Mouse (Mus musculus): ENCODE results near the gene Ttc39d. TPM values are rescaled to one million over a fixed set of nuclear protein-coding genes. Genes with fewer than 3 reads are reported as not detected.
A peak's percentile ranks its signal among the peaks of the same experiment; 100 is the strongest.
"Not testable (repeated sequence)": the region's sequence is repeated elsewhere in the genome, so short reads cannot be mapped to it uniquely, and the experiment has no call there.

The Ttc39d gene
- polyA plus RNA-seq, 1 experiment = not detected

DNA sequence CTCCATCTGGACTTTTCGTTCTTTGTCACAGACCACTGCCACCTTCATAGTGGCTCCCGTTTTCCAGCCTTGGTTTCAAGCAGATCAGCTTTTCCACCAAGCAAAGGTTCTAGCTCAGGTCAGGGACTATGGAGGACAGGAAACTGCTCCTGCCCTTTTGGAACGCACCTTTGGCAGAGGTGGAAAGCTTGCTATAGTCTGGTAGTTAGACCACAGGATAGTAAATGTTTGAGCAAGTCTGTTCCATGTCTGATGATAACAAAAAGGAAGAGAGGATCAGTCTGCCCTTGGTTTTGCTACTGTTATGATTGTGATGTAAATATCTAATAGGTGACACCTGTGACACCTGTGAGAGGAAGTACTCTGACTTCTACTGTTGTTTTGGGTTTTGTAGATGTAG lies 31.3 kb upstream of the Ttc39d start:
- Histone ChIP-seq H3K27ac (ENCODE audit: insufficient read depth, low read depth, low read length) (no peak overlapping the region), H3K4me3 (ENCODE audit: insufficient read depth, low read depth, low read length) (no peak overlapping the region), H3K4me1 (ENCODE audit: control insufficient read depth, insufficient read depth, low read length) (peaks cover 6% of the 10 kb centered on the region; the same call in 1 of the 2 replicates)
- WGBS = 94% methylated on average over 3 of the region's 3 CpGs
- TF ChIP-seq POLR2A (IDR thresholded peaks at IDR 0.05; ENCODE audit: insufficient read depth, low read depth, low read length) (no peak), CTCF (IDR thresholded peaks at IDR 0.05; ENCODE audit: insufficient read depth, low read depth, low read length) (no peak)

DNA sequence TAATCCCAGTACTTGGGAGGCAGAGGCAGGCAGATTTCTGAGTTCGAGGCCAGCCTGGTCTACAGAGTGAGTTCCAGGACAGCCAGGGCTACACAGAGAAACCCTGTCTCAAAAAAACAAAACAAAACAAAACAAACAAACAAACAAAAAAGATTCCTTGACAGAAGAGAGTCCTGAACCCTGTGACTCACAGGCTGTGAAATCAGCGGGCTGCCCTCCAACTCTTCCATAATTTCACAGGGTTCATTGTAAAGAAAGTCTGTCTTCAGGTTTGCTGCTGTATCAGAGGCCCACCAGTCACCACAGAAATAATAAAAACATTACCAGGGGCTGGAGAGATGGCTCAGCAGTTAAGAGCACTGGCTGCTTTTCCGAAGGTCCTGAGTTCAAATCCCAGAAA lies 28.4 kb upstream of the Ttc39d start:
- WGBS = 96% methylated on average over 3 of the region's 3 CpGs
- not testable (repeated sequence) for H3K27ac ChIP-seq (ENCODE audit: insufficient read depth, low read depth, low read length); H3K4me1 ChIP-seq (ENCODE audit: control insufficient read depth, insufficient read depth, low read length); H3K4me3 ChIP-seq (ENCODE audit: insufficient read depth, low read depth, low read length)

DNA sequence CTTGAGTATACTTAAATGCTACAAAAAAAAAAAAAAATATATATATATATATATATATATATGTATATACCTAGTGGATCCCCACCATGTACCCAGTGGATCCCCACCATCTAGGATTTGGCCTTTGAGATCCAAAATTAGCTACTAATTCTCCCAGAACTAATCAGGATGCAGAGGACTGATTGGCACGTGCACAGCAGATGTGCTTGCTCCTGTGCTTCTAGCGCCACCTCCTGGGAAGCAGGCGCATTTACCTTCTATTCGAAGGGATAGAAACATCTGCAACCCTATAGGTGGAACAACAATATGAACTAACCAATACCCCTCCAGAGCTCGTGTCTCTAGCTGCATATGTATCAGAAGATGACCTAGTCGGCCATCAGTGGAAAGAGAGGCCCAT lies 27.3 kb upstream of the Ttc39d start:
- peak; percentile 68; the same call in 1 of the 2 replicates for TF ChIP-seq CTCF (IDR thresholded peaks at IDR 0.05; ENCODE audit: insufficient read depth, low read depth, low read length)
- no peak for TF ChIP-seq POLR2A (IDR thresholded peaks at IDR 0.05; ENCODE audit: insufficient read depth, low read depth, low read length)
- Histone ChIP-seq H3K4me1 (ENCODE audit: control insufficient read depth, insufficient read depth, low read length) (peaks cover 2% of the 10 kb centered on the region; the same call in 1 of the 2 replicates), H3K4me3 (ENCODE audit: insufficient read depth, low read depth, low read length) (no peak overlapping the region), H3K27ac (ENCODE audit: insufficient read depth, low read depth, low read length) (no peak overlapping the region)
- under 1% methylated on average over 6 of the region's 6 CpGs for WGBS

DNA sequence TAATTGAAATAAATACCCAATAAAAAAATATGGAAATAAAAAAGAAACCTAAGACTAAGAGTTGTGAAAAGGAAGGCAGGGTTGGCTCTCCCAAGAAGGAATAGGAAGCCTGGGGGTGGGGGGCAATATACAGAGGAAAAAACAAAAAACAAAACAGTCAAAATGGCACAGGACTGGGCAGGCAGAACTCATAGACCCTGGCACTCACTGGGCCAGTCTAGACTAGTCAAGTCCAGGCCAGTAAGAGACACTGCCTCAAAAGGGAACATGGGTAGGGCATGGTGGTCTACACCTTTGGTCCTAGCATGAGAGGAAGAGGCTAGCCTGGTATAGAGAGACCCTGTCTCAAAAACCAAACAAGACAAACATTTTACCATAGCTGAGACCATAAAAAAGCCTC lies 26.8 kb upstream of the Ttc39d start:
- H3K4me3 ChIP-seq (ENCODE audit: insufficient read depth, low read depth, low read length) = no peak overlapping the region
- H3K27ac ChIP-seq (ENCODE audit: insufficient read depth, low read depth, low read length) = no peak overlapping the region
- TF ChIP-seq CTCF (IDR thresholded peaks at IDR 0.05; ENCODE audit: insufficient read depth, low read depth, low read length) (no peak), POLR2A (IDR thresholded peaks at IDR 0.05; ENCODE audit: insufficient read depth, low read depth, low read length) (no peak)
- peaks cover 5% of the 10 kb centered on the region; the same call in 1 of the 2 replicates for H3K4me1 ChIP-seq (ENCODE audit: control insufficient read depth, insufficient read depth, low read length)

DNA sequence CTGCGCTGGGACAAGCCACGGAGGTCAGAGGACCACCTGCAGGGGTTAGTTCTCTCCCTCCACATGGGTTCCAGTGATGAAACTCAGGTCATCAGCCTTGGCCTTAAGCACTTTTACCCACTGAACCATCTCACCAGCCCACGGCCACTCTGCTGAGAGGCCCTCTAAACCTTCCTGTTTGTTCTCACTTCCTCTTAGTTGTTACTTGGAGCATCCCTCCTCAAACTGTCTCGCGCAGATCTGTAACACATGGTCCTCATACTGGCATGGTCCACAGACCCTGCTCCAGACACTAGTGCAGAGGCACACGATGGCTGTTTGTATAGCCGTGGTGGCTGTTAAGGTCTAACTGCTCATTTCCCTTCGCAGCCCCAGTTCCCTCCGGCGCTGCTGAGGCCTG lies 23.6 kb upstream of the Ttc39d start:
- WGBS = 89% methylated on average over 10 of the region's 10 CpGs
- TF ChIP-seq CTCF (IDR thresholded peaks at IDR 0.05; ENCODE audit: insufficient read depth, low read depth, low read length) (no peak), POLR2A (IDR thresholded peaks at IDR 0.05; ENCODE audit: insufficient read depth, low read depth, low read length) (no peak)
- Histone ChIP-seq H3K4me1 (ENCODE audit: control insufficient read depth, insufficient read depth, low read length) (peaks cover 5% of the 10 kb centered on the region; the same call in 1 of the 2 replicates), H3K4me3 (ENCODE audit: insufficient read depth, low read depth, low read length) (no peak overlapping the region), H3K27ac (ENCODE audit: insufficient read depth, low read depth, low read length) (no peak overlapping the region)

DNA sequence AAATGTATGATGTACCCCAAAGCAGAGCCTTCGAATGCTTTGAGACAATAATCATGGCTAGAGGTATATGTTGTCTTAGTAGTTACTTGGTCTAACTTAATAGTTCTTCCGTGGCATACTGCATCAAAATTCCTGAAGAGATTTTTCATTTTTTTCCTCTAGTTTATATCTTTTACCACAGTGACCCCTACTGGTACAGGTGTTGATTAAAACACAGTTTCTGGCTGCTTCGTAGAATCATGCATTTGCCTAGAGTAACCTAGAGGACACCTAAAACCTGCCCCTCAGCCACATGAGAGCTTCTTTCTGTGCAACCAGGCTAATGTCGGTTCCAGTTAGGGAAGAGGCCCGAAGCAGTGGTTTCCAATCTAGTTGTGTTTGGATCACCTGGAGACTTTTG lies 14.2 kb upstream of the Ttc39d start:
- TF ChIP-seq POLR2A (IDR thresholded peaks at IDR 0.05; ENCODE audit: insufficient read depth, low read depth, low read length) (no peak), CTCF (IDR thresholded peaks at IDR 0.05; ENCODE audit: insufficient read depth, low read depth, low read length) (no peak)
- no peak overlapping the region for H3K27ac ChIP-seq (ENCODE audit: insufficient read depth, low read depth, low read length)
- no peak overlapping the region for H3K4me3 ChIP-seq (ENCODE audit: insufficient read depth, low read depth, low read length)
- no peaks in the 10 kb centered on the region for H3K4me1 ChIP-seq (ENCODE audit: control insufficient read depth, insufficient read depth, low read length)
- 63% methylated on average over 5 of the region's 5 CpGs for WGBS

DNA sequence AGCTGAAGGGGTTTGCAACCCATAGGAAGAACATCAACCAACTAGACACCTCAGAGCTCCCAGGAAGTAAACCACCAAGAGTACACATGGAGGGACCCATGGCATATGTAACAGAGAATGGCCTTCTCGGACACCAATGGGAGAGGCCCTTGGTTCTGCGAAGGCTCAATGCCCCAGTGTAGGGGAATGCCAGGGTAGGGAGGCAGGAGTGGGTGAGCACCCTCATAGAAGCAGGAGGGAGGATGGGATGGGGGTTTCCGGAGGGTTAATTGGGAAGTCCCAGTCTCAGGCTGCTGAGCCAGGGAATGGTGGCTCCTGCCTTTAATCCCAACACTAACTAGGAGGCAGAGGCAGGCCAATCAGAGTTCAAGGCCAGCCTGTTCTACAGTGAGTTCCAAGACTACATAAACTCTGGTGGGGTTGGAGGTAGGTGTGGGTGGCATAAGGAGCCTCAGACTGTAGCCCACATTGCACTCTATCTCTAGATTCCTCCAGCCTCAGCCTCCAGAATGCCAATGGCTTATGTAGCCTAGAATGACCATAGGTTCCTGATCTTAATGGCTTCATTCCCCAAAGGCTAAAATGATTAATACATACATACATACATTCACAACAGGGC lies 8.0 kb upstream of the Ttc39d start:
- TF ChIP-seq CTCF (IDR thresholded peaks at IDR 0.05; ENCODE audit: insufficient read depth, low read depth, low read length) = no peak
- no peak for TF ChIP-seq POLR2A (IDR thresholded peaks at IDR 0.05; ENCODE audit: insufficient read depth, low read depth, low read length)
- 89% methylated on average over 3 of the region's 3 CpGs for WGBS
- H3K4me1 ChIP-seq (ENCODE audit: control insufficient read depth, insufficient read depth, low read length) = no peaks in the 10 kb centered on the region
- H3K4me3 ChIP-seq (ENCODE audit: insufficient read depth, low read depth, low read length) = no peak overlapping the region
- no peak overlapping the region for H3K27ac ChIP-seq (ENCODE audit: insufficient read depth, low read depth, low read length)

DNA sequence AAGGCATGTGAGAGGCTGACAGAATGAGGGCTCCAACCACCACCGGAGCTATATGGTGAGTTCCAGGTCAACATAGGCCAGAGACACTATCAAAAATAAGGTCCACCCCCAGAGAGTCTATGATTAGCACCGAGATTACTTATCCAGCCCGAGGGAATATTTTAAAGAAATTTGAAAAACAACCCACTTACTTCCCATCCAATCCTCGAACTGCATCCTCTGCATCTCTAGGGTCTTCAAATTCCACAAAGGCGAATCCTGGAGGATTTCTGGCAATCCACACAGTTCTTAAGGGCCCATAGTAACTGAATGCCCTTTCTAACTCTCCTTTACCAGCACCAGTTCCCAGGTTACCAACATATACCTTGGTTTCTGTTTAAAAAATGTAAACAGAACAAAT lies 1.6 kb upstream of the Ttc39d start:
- Histone ChIP-seq H3K4me1 (ENCODE audit: control insufficient read depth, insufficient read depth, low read length) (no peaks in the 10 kb centered on the region), H3K27ac (ENCODE audit: insufficient read depth, low read depth, low read length) (no peak overlapping the region), H3K4me3 (ENCODE audit: insufficient read depth, low read depth, low read length) (peak overlapping the region; percentile 74; the same call in 1 of the 2 replicates)
- WGBS = 5% methylated on average over 5 of the region's 5 CpGs
- TF ChIP-seq CTCF (IDR thresholded peaks at IDR 0.05; ENCODE audit: insufficient read depth, low read depth, low read length) = no peak
- TF ChIP-seq POLR2A (IDR thresholded peaks at IDR 0.05; ENCODE audit: insufficient read depth, low read depth, low read length) = no peak

DNA sequence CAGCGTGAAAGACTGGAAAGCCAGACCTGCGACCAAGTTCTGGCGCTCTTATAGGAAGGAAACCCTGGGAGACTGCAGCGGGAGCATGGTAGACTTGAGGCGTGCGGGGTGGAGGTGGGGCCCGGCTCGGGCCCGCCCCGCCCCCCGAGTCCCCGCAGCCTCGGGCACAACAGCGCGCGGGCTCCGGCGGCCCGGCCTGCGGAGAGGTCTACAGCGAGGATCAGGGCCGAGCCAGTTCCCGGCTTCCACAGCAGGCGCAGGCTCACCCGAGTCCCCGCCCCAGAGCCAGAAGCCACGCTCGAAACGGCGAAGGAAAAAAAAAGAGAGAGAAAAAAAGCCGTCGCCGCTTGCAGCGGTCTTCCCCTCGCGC lies 974 bp upstream of the Ttc39d start:
- TF ChIP-seq POLR2A (IDR thresholded peaks at IDR 0.05; ENCODE audit: insufficient read depth, low read depth, low read length) = no peak
- no peak for TF ChIP-seq CTCF (IDR thresholded peaks at IDR 0.05; ENCODE audit: insufficient read depth, low read depth, low read length)
- 0% methylated on average over 35 of the region's 36 CpGs for WGBS
- Histone ChIP-seq H3K4me1 (ENCODE audit: control insufficient read depth, insufficient read depth, low read length) (no peaks in the 10 kb centered on the region), H3K27ac (ENCODE audit: insufficient read depth, low read depth, low read length) (peak overlapping the region; percentile 76), H3K4me3 (ENCODE audit: insufficient read depth, low read depth, low read length) (peak overlapping the region; percentile 74)

DNA sequence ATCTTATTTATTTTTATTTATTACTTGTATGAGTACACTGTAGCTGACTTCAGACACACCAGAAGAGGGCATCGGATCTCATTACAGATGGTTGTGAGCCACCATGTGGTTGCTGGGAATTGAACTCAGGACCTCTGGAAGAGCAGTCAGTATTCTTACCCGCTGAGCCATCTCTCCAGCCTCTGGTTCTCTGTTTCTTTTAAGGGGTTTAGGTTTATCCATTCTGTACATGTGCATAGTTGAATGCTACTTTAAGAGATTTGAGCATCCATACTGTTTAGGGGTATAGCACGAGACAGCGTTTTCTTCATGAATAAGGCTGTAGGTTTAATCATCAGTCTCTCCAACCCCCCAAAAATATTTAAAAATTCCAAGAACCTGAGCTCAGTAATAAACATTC lies 6.7 kb downstream of the Ttc39d start:
- not testable (repeated sequence) for H3K4me3 ChIP-seq (ENCODE audit: insufficient read depth, low read depth, low read length); H3K4me1 ChIP-seq (ENCODE audit: control insufficient read depth, insufficient read depth, low read length)
- WGBS = 90% methylated on average over 4 of the region's 4 CpGs

More for the DNA sequence above, 6.7 kb downstream of the Ttc39d start:
- H3K27ac ChIP-seq (ENCODE audit: insufficient read depth, low read depth, low read length) = not testable (repeated sequence)
